Comparison of ENCODE assay signal across 15 mouse cellular contexts in genomic region chr9:34921941-34922340, GRCm38 (mm10).
DNase-seq lines count a peak whose midpoint lies in the region; ATAC-seq lines count a peak whose summit lies in the region.
"Had no signal": no experiment of that assay in that cellular context is flagged by ENCODE, and none has a peak within 500 bp of the region (broad histone marks: within the 10 kb centered on the region; RNA-seq: fewer than 3 reads in every experiment).

No protein-coding gene starts in this region.

- ATAC-seq in forebrain, embryonic 16.5 days, result peak; percentile 16; the same call in 1 of the 2 replicates
- peak; percentile 38; the same call in 1 of the 2 replicates for ATAC-seq in midbrain, embryonic 12.5 days (ENCODE audit: low FRiP score, low read depth)
- no peak for ATAC-seq in midbrain, embryonic 11.5 days (ENCODE audit: low FRiP score)
- ATAC-seq: midbrain, embryonic 16.5 days had no signal

- no peak overlapping the region for H3K9ac ChIP-seq in forebrain, embryonic 16.5 days (replicated peaks; ENCODE audit: low read depth, low read length)
- no peak overlapping the region for H3K9ac ChIP-seq in midbrain, embryonic 12.5 days (replicated peaks)
- H3K9ac ChIP-seq in midbrain, embryonic 11.5 days (ENCODE audit: low read length), result no peak overlapping the region
- H3K9ac ChIP-seq: limb, embryonic 15.5 days had no signal

- no peak overlapping the region for H3K4me3 ChIP-seq in forebrain, embryonic 16.5 days (replicated peaks; ENCODE audit: low read length)
- no peak overlapping the region for H3K4me3 ChIP-seq in forebrain, embryonic 10.5 days
- H3K4me3 ChIP-seq in midbrain, embryonic 12.5 days, result no peak overlapping the region
- no peak overlapping the region for H3K4me3 ChIP-seq in midbrain, embryonic 11.5 days (ENCODE audit: low read depth, low read length)
- H3K4me3 ChIP-seq: heart, adult 2 months; limb, embryonic 15.5 days had no signal

- intact Hi-C loops in heart, postnatal 14 days (cut with DNase I), result no loop called here

- H3K27ac ChIP-seq in forebrain, embryonic 16.5 days (ENCODE audit: low read length), result no peak overlapping the region
- no peak overlapping the region for H3K27ac ChIP-seq in forebrain, embryonic 10.5 days
- H3K27ac ChIP-seq in midbrain, embryonic 12.5 days (replicated peaks), result no peak overlapping the region
- no peak overlapping the region for H3K27ac ChIP-seq in midbrain, embryonic 11.5 days (ENCODE audit: low read depth, low read length)
- H3K27ac ChIP-seq: heart, adult 2 months; limb, embryonic 15.5 days had no signal

- peaks cover 24% of the 10 kb centered on the region for H3K4me1 ChIP-seq in forebrain, embryonic 16.5 days (replicated peaks; ENCODE audit: control insufficient read depth, insufficient read depth, low read length)
- peaks cover 6% of the 10 kb centered on the region; the same call in 1 of the 2 replicates for H3K4me1 ChIP-seq in forebrain, embryonic 10.5 days
- H3K4me1 ChIP-seq in midbrain, embryonic 12.5 days, result peaks cover 9% of the 10 kb centered on the region
- H3K4me1 ChIP-seq in midbrain, embryonic 11.5 days (ENCODE audit: control insufficient read depth, insufficient read depth, low read length), result no peaks in the 10 kb centered on the region; the same call in 1 of the 2 replicates

- WGBS in forebrain, embryonic 16.5 days, result 39% methylated on average over 1 of the region's 1 CpGs
- WGBS in forebrain, embryonic 10.5 days, result 87% methylated on average over 1 of the region's 1 CpGs
- WGBS in midbrain, embryonic 12.5 days, result 80% methylated on average over 1 of the region's 1 CpGs
- 88% methylated on average over 1 of the region's 1 CpGs for WGBS in midbrain, embryonic 11.5 days

- no peaks in the 10 kb centered on the region for H3K36me3 ChIP-seq in forebrain, embryonic 16.5 days (ENCODE audit: control insufficient read depth, insufficient read depth)
- H3K36me3 ChIP-seq in forebrain, embryonic 10.5 days (replicated peaks), result no peaks in the 10 kb centered on the region
- H3K36me3 ChIP-seq in midbrain, embryonic 12.5 days, result no peaks in the 10 kb centered on the region
- H3K36me3 ChIP-seq in midbrain, embryonic 11.5 days (ENCODE audit: control insufficient read depth, insufficient read depth, low read length), result no peaks in the 10 kb centered on the region
- H3K36me3 ChIP-seq: limb, embryonic 15.5 days had no signal

- H3K27me3 ChIP-seq in forebrain, embryonic 16.5 days (replicated peaks; ENCODE audit: control insufficient read depth, insufficient read depth, low read length), result no peaks in the 10 kb centered on the region
- no peaks in the 10 kb centered on the region for H3K27me3 ChIP-seq in forebrain, embryonic 10.5 days (ENCODE audit: poor library complexity, severe bottlenecking)
- H3K27me3 ChIP-seq in midbrain, embryonic 12.5 days, result no peaks in the 10 kb centered on the region
- no peaks in the 10 kb centered on the region for H3K27me3 ChIP-seq in midbrain, embryonic 11.5 days (ENCODE audit: control insufficient read depth, insufficient read depth, low read length)
- H3K27me3 ChIP-seq: limb, embryonic 15.5 days had no signal

- H3K9me3 ChIP-seq in forebrain, embryonic 16.5 days (ENCODE audit: control insufficient read depth, low read length), result no peaks in the 10 kb centered on the region
- no peaks in the 10 kb centered on the region for H3K9me3 ChIP-seq in forebrain, embryonic 10.5 days
- no peaks in the 10 kb centered on the region for H3K9me3 ChIP-seq in midbrain, embryonic 12.5 days
- H3K9me3 ChIP-seq in midbrain, embryonic 11.5 days (ENCODE audit: control insufficient read depth, low read length), result no peaks in the 10 kb centered on the region
- H3K9me3 ChIP-seq: limb, embryonic 15.5 days had no signal

- peak; percentile 71 for DNase-seq in adrenal gland, adult 2 months
- no peak for DNase-seq in adrenal gland, postnatal 25 days
- no peak for DNase-seq in forebrain, embryonic 10.5 days (ENCODE audit: extremely low spot score, low spot score)
- DNase-seq in midbrain, embryonic 11.5 days (ENCODE audit: low spot score, missing footprints), result no peak
- peak; percentile 90 for DNase-seq in fat pad, adult 2 months (ENCODE audit: extremely low read depth, low read depth, low spot score)
- no peak for DNase-seq in heart, postnatal 14 days
- DNase-seq: heart, adult 2 months; kidney, postnatal 10 days; lung, adult 2 months; lung, postnatal 4 days; right cerebral cortex, postnatal 25 days had no signal

- H3K4me2 ChIP-seq in forebrain, embryonic 16.5 days (ENCODE audit: low read length), result no peak overlapping the region
- no peak overlapping the region for H3K4me2 ChIP-seq in midbrain, embryonic 12.5 days (replicated peaks)
- no peak overlapping the region for H3K4me2 ChIP-seq in midbrain, embryonic 11.5 days
- H3K4me2 ChIP-seq: limb, embryonic 15.5 days had no signal

Comparison
In these comparisons a context has a peak if more than half of its experiments do, and no peak if none do; other contexts are left out.
1. DNase-seq: peak in adrenal gland, adult 2 months (single experiment) and fat pad, adult 2 months (single experiment); none in adrenal gland, postnatal 25 days (single experiment), forebrain, embryonic 10.5 days (single experiment), midbrain, embryonic 11.5 days (single experiment) and heart, postnatal 14 days (0 of 2).